Mouse (Mus musculus) brown adipose tissue, adult 24 weeks (tissue): ENCODE results near the gene Slc48a1. TPM values are rescaled to one million over a fixed set of nuclear protein-coding genes. Genes with fewer than 3 reads are reported as not detected.
A peak's percentile ranks its signal among the peaks of the same experiment; 100 is the strongest.

ENCODE experiments used
- H3K27ac ChIP-seq: fragments of 200-500 bp; replicated peaks from 2 replicates; pipeline ENCODE4 v1.5.1; 2012; ENCODE audit warnings: low read depth, mild to moderate bottlenecking, low read length
- H3K4me1 ChIP-seq: fragments of 200-500 bp; 2 replicates; pipeline ENCODE4 v1.6.1; 2012; ENCODE audit warnings: low read length, mixed read lengths; ENCODE audit not compliant: control insufficient read depth, insufficient read depth, insufficient read length
- H3K4me3 ChIP-seq: fragments of 200-500 bp; 2 replicates; pipeline ENCODE4 v1.5.1; 2012; ENCODE audit warnings: low read depth, mild to moderate bottlenecking, low read length, moderate library complexity; ENCODE audit not compliant: insufficient read depth
- polyA plus RNA-seq: library from polyadenylated mRNA; stranded (reverse); fragments of >200 nt; gene quantifications from 2 replicates; pipeline ENCODE4 v1.2.4, GENCODE M21; 2012; ENCODE audit not compliant: missing spikeins, insufficient read depth, insufficient read length

Gene Slc48a1
- polyA plus RNA-seq, 1 experiment = 79.9 TPM

DNA sequence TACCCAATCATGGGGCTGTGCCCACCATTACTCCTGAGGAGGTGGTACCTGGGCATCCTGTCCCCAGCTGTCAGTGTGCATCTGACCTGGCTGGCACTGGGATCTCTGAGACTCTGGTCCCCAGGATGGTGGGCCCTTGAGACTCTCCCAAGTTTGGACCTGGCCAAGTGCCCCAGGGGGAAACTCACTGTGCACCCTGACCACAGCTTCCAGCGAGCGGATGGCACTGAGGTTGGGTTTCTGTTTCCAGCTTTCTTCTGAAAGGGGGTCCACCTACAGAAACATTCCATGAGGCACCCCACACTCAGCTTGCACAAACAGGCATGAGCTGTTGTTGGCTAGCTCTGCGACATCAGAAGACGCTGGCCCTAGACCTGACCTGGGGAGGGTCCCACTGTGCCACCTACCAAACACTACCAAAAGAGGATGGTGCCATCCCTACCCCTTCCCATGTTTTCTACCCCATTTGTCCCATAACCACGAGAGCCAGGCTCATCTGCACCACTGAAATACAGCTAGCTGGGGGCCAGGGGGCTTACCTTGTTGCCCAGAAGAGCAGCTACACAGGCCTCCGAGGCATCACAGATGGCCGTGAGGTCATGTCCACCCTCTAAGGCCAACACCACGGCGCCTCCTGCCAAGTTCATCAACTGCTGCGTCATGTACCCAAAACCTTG is 17.4 kb downstream of the Slc48a1 start:
- H3K4me1 ChIP-seq = peaks cover 5% of the 10 kb centered on the region
- H3K27ac ChIP-seq = no peak overlapping the region
- no peak overlapping the region for H3K4me3 ChIP-seq

- no peak overlapping the region for H3K27ac ChIP-seq
- H3K4me3 ChIP-seq = no peak overlapping the region
- H3K4me1 ChIP-seq = no peaks in the 10 kb centered on the region
Measured at GRCm38 (mm10) chr15:97796674-97797310, 18.5 kb downstream of the Slc48a1 start.

DNA sequence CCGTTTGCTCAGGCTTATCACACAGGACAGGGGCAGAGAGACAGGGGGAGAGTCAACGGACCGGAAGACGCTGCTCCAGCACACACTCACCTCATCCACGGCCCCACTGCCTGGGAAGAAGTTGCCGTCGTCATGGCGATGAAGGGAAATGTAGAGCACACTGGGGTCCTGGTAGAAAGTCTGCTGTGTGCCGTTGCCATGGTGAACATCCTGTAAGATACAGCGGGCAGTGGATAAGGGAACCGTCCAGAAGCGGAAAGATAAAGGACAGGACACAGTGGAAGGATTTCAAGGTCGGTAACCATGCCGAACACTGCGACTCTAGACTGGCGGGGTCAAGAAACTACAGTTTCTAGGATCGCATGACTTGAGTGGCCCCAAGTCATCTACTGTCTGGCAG is 19.8 kb downstream of the Slc48a1 start:
- H3K27ac ChIP-seq = no peak overlapping the region
- H3K4me1 ChIP-seq = no peaks in the 10 kb centered on the region
- no peak overlapping the region for H3K4me3 ChIP-seq

- Histone ChIP-seq H3K27ac (no peak overlapping the region), H3K4me3 (no peak overlapping the region), H3K4me1 (no peaks in the 10 kb centered on the region)
Measured at GRCm38 (mm10) chr15:97799446-97799845, 21.1 kb downstream of the Slc48a1 start.

DNA sequence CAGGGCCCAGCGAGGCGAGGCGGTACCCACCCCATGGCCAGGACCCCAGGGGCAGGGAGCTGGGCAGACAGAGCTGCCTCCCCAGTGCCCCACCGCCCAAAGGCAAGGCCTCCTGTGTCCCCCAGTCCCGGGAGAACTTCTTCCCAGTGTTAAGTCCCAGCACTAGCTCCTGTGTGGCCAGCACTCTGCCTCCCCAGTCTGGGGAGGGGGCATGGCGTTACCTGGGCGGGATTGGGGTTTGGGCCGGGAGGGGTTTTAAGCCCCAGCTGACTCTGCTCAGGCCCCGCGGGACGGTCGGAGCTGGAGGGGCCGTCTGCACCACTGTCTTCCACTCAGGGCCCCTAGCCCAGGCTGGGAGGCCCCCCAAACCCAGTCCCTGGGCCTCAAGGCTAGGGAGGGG is 22.5 kb downstream of the Slc48a1 start:
- Histone ChIP-seq H3K4me3 (no peak overlapping the region), H3K4me1 (no peaks in the 10 kb centered on the region), H3K27ac (no peak overlapping the region)

- Histone ChIP-seq H3K4me3 (no peak overlapping the region), H3K27ac (no peak overlapping the region), H3K4me1 (no peaks in the 10 kb centered on the region)
Measured at GRCm38 (mm10) chr15:97801811-97802210, 23.5 kb downstream of the Slc48a1 start.

DNA sequence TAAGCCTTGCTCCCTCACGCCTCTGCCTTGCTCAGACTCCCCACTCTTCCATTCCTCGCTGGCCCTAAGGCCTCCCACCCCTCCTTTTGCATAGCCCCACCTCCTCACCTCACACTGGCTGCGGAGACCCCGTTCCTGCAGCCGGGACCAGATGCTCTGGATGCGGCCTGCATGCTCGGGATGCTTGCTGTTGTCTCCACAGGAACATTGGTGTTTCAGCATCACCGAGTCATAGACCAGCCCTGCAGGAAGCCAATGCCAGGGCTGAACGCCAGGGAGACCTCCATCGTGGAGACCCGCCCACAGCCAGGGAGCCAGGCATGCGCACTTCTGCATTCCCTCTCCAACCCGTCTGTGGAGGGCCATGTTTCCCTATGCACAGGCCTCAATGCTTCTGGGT is 24.3 kb downstream of the Slc48a1 start:
- Histone ChIP-seq H3K27ac (no peak overlapping the region), H3K4me1 (no peaks in the 10 kb centered on the region), H3K4me3 (no peak overlapping the region)

DNA sequence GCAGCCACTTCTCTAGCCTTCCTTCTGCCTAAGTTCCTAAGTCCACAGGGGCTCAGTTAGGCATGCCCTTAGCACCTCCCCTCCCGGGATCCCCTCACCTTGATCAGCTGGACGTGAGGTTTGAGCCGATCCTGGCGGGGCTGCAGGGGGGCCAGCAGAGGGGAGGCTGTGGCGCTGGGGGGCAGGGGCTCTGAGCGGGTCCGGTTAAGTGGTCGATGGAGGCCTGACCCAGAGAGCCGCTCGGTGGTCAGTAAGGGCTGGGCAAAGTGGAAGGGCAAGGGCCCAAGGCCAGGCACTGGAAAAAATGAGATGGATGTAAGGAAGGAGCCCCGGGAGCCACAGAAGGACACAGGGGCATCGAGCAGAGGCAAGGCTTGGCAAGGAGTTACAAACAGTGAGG is 29.5 kb downstream of the Slc48a1 start:
- Histone ChIP-seq H3K4me1 (peaks cover 11% of the 10 kb centered on the region), H3K27ac (no peak overlapping the region), H3K4me3 (no peak overlapping the region)

- H3K27ac ChIP-seq = no peak overlapping the region
- no peak overlapping the region for H3K4me3 ChIP-seq
- peaks cover 18% of the 10 kb centered on the region for H3K4me1 ChIP-seq
Measured at GRCm38 (mm10) chr15:97808532-97808931, 30.2 kb downstream of the Slc48a1 start.

DNA sequence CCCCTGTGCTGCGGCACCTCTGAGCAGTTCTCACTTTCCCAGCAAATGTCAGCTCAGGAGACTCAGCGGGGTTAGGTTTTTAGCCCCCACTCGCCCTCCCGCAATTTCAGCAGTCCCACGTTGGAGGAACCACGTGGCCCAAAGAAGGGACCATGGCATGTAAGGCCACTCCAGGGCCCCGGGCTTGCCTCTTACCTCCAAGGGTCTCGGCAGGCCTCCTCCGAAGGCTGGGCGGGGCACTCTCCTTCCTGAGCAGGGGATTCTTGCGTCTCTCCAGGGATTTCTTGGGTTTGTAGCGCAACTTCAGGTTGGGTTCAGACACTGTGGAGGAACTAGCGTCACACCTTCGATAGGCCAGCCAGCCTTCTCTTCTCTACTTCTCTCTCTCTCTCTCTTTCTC is 30.9 kb downstream of the Slc48a1 start:
- Histone ChIP-seq H3K4me1 (peaks cover 22% of the 10 kb centered on the region), H3K27ac (no peak overlapping the region), H3K4me3 (no peak overlapping the region)

- Histone ChIP-seq H3K4me1 (peaks cover 30% of the 10 kb centered on the region), H3K27ac (no peak overlapping the region)
Measured at GRCm38 (mm10) chr15:97809942-97810341, 31.6 kb downstream of the Slc48a1 start.

DNA sequence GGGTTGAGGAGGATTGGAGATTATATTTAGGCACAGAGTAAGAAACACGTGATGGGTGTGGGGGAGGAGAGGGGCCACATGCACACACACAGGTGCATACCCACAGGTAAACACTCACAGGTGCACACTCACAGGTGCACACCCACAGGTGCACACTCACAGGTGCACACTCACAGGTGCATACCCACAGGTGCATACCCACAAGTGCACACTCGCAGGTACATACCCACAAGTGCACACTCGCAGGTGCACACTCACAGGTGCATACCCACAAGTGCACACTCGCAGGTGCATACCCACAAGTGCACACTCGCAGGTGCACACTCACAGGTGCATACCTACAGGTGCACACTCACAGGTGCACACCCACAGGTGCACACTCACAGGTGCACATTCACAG is 32.1 kb downstream of the Slc48a1 start:
- H3K4me3 ChIP-seq = no peak overlapping the region
- H3K27ac ChIP-seq = no peak overlapping the region
- H3K4me1 ChIP-seq = peaks cover 34% of the 10 kb centered on the region

More at GRCm38 (mm10) chr15:97809942-97810341, 31.6 kb downstream of the Slc48a1 start:
- no peak overlapping the region for H3K4me3 ChIP-seq

GRCm38 (mm10) chr15:97811307-97811706 is 33.0 kb downstream of the Slc48a1 start:
- no peak overlapping the region for H3K4me3 ChIP-seq
- peaks cover 36% of the 10 kb centered on the region for H3K4me1 ChIP-seq
- no peak overlapping the region for H3K27ac ChIP-seq

DNA sequence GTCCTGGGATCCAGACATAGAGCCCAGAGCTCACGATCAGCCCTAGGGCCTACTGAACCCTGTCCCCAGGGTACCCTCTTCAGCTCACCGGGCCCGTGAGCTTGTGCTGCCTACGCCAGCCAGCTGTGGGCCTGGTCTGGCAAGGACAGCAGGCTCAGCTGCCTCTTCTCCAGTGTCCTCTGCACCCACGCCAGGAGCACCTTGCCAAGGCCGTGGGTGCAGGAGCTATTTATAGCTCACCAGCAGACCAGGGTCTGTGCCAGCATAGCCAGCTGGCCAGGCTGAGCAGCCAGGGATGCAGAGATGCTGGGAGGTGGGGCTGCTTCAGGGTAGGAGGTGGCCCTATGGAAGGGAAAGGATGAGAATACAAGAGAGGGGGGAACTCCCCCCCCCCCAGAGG is 33.8 kb downstream of the Slc48a1 start:
- no peak overlapping the region for H3K27ac ChIP-seq
- H3K4me3 ChIP-seq = no peak overlapping the region
- peaks cover 36% of the 10 kb centered on the region for H3K4me1 ChIP-seq

- H3K4me3 ChIP-seq = no peak overlapping the region
- H3K4me1 ChIP-seq = peaks cover 40% of the 10 kb centered on the region
- 0 out of 2 replicates have a peak overlapping the region, but pooled peaks have one; percentile 38 for H3K27ac ChIP-seq
Measured at GRCm38 (mm10) chr15:97812875-97813274, 34.6 kb downstream of the Slc48a1 start.
